Mouse (Mus musculus) Patski (cell line): ENCODE measurements around the gene Slc20a1. TPM values are rescaled to one million over a fixed set of nuclear protein-coding genes. Genes with fewer than 3 reads are reported as not detected.
A peak's percentile ranks its signal among the peaks of the same experiment; 100 is the strongest.

ENCODE experiments used
- ATAC-seq: fragments of 100-300 bp; one replicate; pipeline ENCODE4 v1.8.0; 2021
- CTCF ChIA-PET: fragments of 350-600 bp; sonication (Branson Sonifier 250); formaldehyde crosslinking; loops from one replicate; lab custom pipeline; 2022; ENCODE audit warnings: inconsistent platforms; lab: Charles Lee
- POLR2A ChIA-PET: fragments of 350-600 bp; sonication (Branson Sonifier 250); formaldehyde crosslinking; loops from one replicate; lab custom pipeline; 2022; ENCODE audit warnings: antibody characterized with exemption, inconsistent platforms; lab: Charles Lee
- DNase-seq: peaks from one replicate; pipeline ENCODE4 v3.0.0-alpha.2; 2011; ENCODE audit warnings: low read depth, low spot score
- H3K27me3 ChIP-seq: fragments of 371-371 bp; one replicate; pipeline ENCODE4 v1.5.1; 2021
- CTCF ChIP-seq: fragments of 100-300 bp; IDR thresholded peaks from one replicate; pipeline ENCODE4 v1.5.1; 2021
- in situ Hi-C: fragments of 300-500 bp; cut with MboI; formaldehyde crosslinking; loops from 3 replicates; pipeline ENCODE4 v1.11.1; 2018; ENCODE audit warnings: low pct_unique_long_range_greater_than_20kb, mixed read lengths
- polyA plus RNA-seq: library from polyadenylated mRNA; unstranded; gene quantifications from one replicate; pipeline ENCODE4 v1.2.3, GENCODE M21; 2021

The Slc20a1 gene
- polyA plus RNA-seq, 1 experiment from 2014 or later, result 78.8 TPM

- ChIA-PET POLR2A (interaction anchor here (1.2 to 1.8 kb wide), 2 partner anchors 9 to 13 kb away, joined by 4 to 9 read pairs; partner anchors contain the start of gene Slc20a1), CTCF (interaction anchor here (0.8 to 1.6 kb wide), 4 partner anchors 9 to 68 kb away, joined by 3 to 5 read pairs (median 4); no protein-coding TSS in a partner anchor)
- no peak for ATAC-seq
- DNase-seq, result no peak
- no peaks in the 10 kb centered on the region for H3K27me3 ChIP-seq
- in situ Hi-C loops, result no loop called here
- TF ChIP-seq CTCF, result no peak
Observed at GRCm38 (mm10) chr2:129185611-129186290, 12.8 kb upstream of the Slc20a1 start.

- in situ Hi-C loops, result no loop called here
- peak; percentile 47 for ATAC-seq
- H3K27me3 ChIP-seq, result no peaks in the 10 kb centered on the region
- no peak for DNase-seq
- ChIA-PET POLR2A (interaction anchor here (1.2 to 1.8 kb wide), 2 partner anchors 10 to 12 kb away, joined by 4 to 9 read pairs; partner anchors contain the start of gene Slc20a1), CTCF (interaction anchor here (0.8 to 1.6 kb wide), 4 partner anchors 9 to 67 kb away, joined by 3 to 5 read pairs (median 4); no protein-coding TSS in a partner anchor)
- TF ChIP-seq CTCF, result no peak
Observed at GRCm38 (mm10) chr2:129186291-129186919, 12.2 kb upstream of the Slc20a1 start.

GRCm38 (mm10) chr2:129192392-129193150 is 6.0 kb upstream of the Slc20a1 start:
- no peak for TF ChIP-seq CTCF
- in situ Hi-C loops, result no loop called here
- DNase-seq (no peak), ATAC-seq (no peak)
- ChIA-PET POLR2A (no interaction called here), CTCF (no interaction called here)
- H3K27me3 ChIP-seq, result no peaks in the 10 kb centered on the region

- TF ChIP-seq CTCF, result no peak
Observed at GRCm38 (mm10) chr2:129196317-129196716, 2.2 kb upstream of the Slc20a1 start.

GRCm38 (mm10) chr2:129197197-129197596 is 1.4 kb upstream of the Slc20a1 start:
- CTCF ChIA-PET, result interaction anchor here (1.7 to 1.8 kb wide), 2 partner anchors 11 to 22 kb away, joined by 4 to 5 read pairs; no protein-coding TSS in a partner anchor
- no peak for ATAC-seq
- in situ Hi-C loops, result no loop called here
- no peak for TF ChIP-seq CTCF
- POLR2A ChIA-PET, result interaction anchor here (1.2 to 2.6 kb wide), 2 partner anchors 11 to 65 kb away, joined by 3 to 9 read pairs; no protein-coding TSS in a partner anchor
- DNase-seq, result no peak
- no peaks in the 10 kb centered on the region for H3K27me3 ChIP-seq

More at GRCm38 (mm10) chr2:129196317-129196716, 2.2 kb upstream of the Slc20a1 start:
- POLR2A ChIA-PET, result no interaction called here
- no peaks in the 10 kb centered on the region for H3K27me3 ChIP-seq
- CTCF ChIA-PET, result interaction anchor here (1.2 to 1.8 kb wide), 3 partner anchors 11 to 62 kb away, joined by 3 to 5 read pairs (median 4); no protein-coding TSS in a partner anchor
- in situ Hi-C loops, result no loop called here
- ATAC-seq (no peak), DNase-seq (no peak)

GRCm38 (mm10) chr2:129197843-129198435 is 625 bp upstream of the Slc20a1 start:
- H3K27me3 ChIP-seq, result no peaks in the 10 kb centered on the region
- peak; percentile 27 for ATAC-seq
- POLR2A ChIA-PET, result interaction anchor here (0.8 to 2.6 kb wide), 5 partner anchors 12 to 131 kb away, joined by 3 to 9 read pairs (median 3); no protein-coding TSS in a partner anchor
- DNase-seq, result no peak
- in situ Hi-C loops, result no loop called here
- TF ChIP-seq CTCF, result no peak
- CTCF ChIA-PET, result interaction anchor here (1.0 to 1.8 kb wide), 4 partner anchors 11 to 61 kb away, joined by 3 to 5 read pairs (median 4); no protein-coding TSS in a partner anchor

GRCm38 (mm10) chr2:129199328-129200085 is 943 bp downstream of the Slc20a1 start:
- DNase-seq, result no peak
- CTCF ChIA-PET, result interaction anchor here (1.3 kb wide), 1 partner anchor 59 kb away, joined by 6 read pairs; no protein-coding TSS in a partner anchor
- ATAC-seq, result no peak
- no peaks in the 10 kb centered on the region for H3K27me3 ChIP-seq
- in situ Hi-C loops, result no loop called here
- no peak for TF ChIP-seq CTCF
- POLR2A ChIA-PET, result interaction anchor here (0.5 to 2.6 kb wide), 6 partner anchors 13 to 379 kb away, joined by 3 to 9 read pairs (median 8); no protein-coding TSS in a partner anchor

GRCm38 (mm10) chr2:129205000-129205399 is 6.4 kb downstream of the Slc20a1 start:
- CTCF ChIA-PET, result interaction anchor here (1.5 kb wide), 1 partner anchor 52 kb away, joined by 3 read pairs; no protein-coding TSS in a partner anchor
- in situ Hi-C loops, result no loop called here
- POLR2A ChIA-PET, result no interaction called here
- ATAC-seq (no peak), DNase-seq (no peak)
- H3K27me3 ChIP-seq, result no peaks in the 10 kb centered on the region
- no peak for TF ChIP-seq CTCF

GRCm38 (mm10) chr2:129206824-129207223 is 8.3 kb downstream of the Slc20a1 start:
- ChIA-PET CTCF (interaction anchor here (1.1 kb wide), 1 partner anchor 52 kb away, joined by 4 read pairs; no protein-coding TSS in a partner anchor), POLR2A (no interaction called here)
- in situ Hi-C loops, result no loop called here
- TF ChIP-seq CTCF, result no peak
- DNase-seq, result peak; percentile 83
- no peaks in the 10 kb centered on the region for H3K27me3 ChIP-seq
- ATAC-seq, result peak; percentile 95
